Mouse (Mus musculus): ENCODE data around the gene Macrod2.

The Macrod2 gene

DNA sequence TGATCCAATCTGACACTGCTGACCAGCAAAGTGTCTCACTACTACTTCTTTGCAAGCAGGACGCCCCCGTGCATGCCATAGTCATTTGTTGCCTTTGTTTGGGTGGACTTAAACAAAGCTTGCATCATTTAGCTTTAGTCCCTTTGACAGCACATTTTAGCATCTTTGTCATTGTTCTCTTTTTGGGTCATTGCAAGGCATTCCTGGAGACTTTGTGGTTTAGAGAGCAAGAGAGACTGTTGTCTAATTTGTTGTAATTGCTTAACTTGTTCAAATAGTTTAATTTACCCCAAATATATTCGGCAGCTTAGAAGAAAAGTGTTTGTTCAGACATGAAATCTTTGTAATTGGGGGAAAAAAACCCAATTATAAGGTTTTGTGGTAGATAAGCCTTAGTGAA, 511.0 kb downstream of the Macrod2 start:
- no peak for DNase-seq (ENCODE audit: low read depth, low spot score)

DNA sequence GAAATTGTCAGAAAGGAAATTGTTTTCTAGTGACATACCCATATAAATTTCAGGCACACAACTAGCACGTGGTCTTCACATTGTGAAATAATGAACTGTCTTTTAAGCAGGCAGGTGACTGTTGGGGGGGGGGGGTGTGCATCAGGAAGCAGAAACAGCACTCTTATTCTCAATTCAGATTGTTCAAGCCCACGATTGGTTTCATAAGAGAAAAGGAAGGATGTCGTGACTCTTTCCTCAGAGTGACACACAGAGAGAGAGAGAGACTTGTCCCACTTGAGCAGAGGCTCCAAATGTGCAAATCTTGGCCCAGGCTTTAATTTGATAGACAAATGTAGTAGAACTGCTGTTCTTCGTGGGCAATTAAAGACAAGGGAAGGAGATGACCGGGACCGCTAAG, 516.4 kb downstream of the Macrod2 start:
- DNase-seq (ENCODE audit: low read depth, low spot score): no peak

DNA sequence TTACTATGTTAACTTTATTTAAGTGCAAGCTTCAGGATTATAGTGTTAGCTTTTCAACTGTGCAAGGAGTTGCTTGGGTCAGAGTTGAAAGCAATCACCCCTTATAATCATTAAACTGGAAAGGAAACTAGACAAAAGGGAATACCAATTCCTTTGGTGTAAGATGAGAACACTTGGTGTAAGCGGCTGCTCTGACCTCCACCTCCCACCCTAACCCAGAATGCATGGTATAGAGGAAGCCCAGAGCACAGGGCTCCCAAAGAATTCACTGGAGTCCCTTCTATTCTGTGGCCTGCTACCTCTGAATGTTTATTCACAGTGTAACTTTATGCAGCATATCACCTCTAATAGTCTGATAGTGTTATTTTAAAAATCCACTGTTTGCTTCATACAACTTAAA, 517.1 kb downstream of the Macrod2 start:
- DNase-seq (ENCODE audit: low read depth, low spot score): no peak

DNA sequence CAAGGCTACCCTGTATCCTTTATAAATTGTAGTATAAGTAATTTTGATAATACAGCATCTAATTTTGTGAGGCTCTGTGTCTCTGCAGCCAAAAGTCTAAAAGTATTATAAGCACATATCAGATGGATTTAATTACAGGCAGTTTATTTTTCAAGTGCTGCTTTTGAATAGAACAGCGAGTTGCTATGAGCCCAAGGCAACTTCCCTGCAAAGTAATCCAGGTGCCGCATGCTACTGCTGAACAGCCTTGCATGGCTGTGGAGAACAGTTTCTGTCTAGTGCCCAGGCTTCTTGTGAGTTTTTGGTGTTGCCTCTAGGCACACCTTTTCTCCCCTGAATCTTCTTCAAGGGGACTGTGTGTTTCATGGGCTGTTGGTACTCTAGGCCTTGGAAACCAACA, 517.8 kb downstream of the Macrod2 start:
- no peak for DNase-seq (ENCODE audit: low read depth, low spot score)

DNA sequence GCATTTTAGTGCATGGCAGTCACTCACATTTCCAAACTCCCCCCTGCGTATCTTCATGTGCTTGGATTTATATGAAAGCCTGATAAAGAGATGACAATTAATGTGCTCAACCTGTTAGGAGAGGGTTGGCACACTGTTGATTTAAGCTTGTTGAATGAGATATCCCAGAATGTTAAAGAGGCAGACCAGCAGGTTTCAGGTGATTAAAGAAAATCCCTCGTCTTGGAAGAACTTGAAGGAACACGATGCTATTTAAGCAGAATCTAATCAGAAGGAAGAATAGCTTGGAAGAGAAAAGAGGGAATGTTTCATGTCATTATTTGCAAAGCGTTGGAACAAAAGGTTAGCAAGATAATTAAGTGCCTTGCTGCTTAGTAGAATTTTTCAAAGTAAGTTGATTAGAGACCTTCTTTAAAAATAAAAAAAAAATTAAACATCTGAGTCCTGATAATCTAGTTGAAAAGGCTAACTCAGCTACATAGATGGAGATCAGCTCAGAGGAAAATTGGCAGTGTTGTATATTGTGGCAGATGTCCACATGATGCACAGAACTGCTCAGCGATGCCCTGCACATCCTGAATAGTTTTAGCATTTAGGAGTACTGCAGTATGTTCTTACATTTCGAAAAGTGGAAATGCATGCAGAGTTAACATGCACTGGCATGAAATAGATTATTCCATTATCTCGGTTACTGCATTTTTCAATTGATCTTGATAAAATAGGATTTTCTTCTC, 518.7 kb downstream of the Macrod2 start:
- no peak for DNase-seq (ENCODE audit: low read depth, low spot score)

DNA sequence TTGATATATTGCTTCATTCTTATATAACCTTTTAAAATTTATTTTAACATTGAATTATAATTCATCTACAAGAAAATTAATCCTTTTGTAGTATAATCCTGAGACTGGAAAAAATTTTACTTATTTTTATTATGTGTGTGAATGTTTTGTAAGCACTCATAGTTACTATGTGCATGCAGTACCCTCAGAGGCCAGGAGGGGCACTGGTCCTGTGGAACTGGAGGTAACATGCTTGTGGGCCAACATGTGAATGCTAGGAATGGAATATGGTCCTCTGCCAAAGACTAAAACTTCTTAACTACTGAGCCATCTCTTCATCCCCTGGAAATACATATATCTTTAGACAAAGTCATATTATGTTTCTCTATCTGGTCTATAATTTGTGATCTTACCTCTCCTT, 531.8 kb downstream of the Macrod2 start:
- DNase-seq (ENCODE audit: low read depth, low spot score): no peak

DNA sequence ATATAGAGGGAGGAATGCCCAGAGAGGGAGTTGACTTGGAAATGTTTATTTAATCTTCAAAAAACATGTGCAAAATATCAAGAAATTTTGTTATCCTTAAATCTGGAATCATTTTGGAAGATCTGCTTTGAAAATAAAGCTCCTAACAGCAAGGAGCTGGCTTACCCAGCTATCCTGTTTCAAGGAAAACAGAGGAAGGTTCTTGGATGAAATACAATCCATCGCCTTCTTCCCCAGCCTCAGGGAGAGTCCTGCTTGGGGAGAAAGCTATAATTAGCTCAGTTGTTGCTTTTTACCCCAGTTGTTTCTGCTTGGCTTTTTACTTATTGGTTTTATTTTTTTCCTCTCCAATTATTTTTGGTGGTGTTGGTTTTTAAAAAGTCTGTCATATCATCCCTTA, 539.4 kb downstream of the Macrod2 start:
- no peak for DNase-seq (ENCODE audit: low read depth, low spot score)

DNA sequence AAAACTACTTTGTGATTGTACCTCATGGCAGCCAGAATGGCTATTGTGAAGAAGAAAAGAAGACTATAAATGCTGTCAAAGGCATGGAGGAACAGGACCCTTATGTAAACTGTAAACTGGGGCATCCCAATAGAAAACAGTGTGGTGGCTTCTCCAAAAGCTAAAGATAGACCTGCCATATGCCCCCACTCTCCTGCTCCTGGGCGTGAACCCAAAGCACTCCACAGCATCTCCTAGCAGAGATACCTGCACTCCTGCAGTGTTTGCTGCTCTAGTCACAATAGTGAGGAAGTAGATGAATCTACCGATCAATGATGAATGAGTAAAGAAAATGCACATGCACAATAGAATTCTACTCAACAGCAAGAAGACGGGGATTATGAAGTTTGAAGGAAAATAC, 554.4 kb downstream of the Macrod2 start:
- DNase-seq (ENCODE audit: low read depth, low spot score): no peak

DNA sequence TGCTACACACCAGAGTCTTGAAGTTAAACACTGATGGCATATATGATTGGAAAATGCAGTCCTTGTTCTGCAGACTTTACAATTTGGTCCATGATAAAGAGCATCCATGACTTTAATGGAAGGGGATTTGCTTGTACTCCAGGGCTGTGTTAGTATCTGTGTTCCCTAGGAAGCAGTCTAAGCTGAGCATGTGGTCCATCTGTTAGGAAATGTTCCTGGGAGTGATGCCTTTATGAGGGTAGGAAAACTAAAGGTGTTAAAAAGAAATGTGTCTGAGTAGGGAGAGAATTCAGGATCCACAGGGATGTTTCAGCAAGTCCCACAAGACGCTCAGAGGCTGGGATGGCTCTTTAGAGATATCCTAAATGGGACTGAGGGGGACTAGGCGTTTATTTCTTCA, 564.1 kb downstream of the Macrod2 start:
- DNase-seq (ENCODE audit: low read depth, low spot score): no peak

DNA sequence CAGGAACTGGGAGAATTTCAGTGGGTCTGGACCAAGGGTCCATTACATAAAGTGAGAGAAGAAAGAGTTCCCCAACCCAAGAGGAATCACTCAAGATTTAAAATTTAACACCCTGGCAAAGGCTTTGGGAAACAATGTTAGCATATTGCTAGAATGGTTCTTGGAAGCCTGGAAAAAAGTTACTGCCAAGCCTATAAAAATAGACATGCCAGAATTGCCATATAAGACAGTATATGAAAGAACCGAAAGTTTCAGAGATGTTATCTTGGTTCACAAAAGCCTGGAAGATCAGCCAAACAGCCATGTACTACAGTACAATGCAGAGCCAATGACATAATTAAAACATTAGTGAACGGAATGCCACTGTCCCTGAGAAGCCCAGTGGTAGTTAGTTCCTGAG, 575.1 kb downstream of the Macrod2 start:
- DNase-seq (ENCODE audit: low read depth, low spot score): no peak

DNA sequence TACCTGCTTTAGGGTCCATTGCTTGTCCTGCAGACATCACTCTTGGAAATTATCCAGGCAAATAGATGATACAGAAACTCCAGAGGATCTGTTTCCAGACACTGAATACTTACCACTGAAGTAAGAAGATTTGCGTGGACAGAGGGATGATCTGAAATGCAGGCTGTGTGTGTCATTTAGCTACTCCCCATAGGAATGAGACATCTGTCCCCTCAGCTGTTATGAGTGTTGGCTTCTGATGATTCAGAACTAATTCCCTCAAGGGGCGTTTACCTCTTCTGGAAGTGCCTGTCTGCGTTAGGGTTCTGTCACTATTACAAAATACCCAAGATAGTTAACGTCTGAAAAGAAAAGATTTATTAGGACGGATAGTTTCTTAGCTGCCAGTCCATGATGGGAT, 576.7 kb downstream of the Macrod2 start:
- DNase-seq (ENCODE audit: low read depth, low spot score): no peak

DNA sequence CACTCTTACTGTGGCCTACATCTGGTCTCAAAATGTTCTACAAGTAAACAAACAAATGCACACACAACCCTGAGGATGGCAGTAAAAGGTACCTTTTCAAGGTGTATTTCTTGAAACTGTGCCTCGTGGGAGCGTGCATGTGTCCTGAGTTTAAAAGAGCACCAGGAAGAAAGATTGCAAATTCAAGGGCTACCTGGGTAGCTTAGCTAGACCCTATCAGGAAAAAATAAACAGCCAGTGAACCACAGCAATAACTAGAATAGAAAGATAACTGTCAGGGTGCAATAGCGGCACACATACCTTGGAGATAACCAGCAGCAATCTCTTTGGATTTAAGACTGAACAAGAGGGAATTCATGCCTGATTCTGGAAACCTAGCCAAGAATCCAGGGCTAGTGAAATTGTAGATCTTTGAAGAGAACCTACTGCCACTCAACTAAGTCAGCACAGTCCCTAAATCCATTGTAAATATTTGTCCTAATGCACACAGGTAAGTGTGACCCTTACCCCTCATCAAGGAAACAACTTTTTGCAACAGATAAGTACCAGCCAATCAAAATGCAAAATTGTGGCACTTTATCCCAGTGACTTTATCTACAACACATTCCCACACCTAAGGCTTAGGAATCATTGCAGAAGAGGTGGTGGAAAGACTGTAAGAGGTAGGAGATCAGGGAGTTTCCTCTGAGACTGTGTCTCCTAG, 590.7 kb downstream of the Macrod2 start:
- no peak for DNase-seq (ENCODE audit: low read depth, low spot score)

DNA sequence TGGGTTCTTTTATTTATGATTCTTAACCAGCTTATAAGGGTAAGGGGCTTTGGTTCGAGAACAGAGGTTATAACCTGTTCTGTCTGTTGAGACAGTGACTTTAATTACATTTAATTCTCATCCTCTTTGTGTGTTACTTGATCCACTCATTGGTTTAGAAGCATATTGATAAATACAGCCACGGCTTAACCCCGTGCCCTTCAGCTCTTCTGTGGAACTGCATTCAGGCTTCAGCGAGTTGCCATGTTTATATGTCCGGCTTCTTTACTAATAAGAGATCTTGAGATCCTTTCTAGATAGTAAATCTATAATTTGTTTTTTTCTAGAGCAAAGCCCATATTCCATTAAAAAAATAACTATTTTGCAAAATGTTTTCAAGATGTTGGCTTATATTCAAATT, 608.7 kb downstream of the Macrod2 start:
- DNase-seq (ENCODE audit: low read depth, low spot score): no peak

DNA sequence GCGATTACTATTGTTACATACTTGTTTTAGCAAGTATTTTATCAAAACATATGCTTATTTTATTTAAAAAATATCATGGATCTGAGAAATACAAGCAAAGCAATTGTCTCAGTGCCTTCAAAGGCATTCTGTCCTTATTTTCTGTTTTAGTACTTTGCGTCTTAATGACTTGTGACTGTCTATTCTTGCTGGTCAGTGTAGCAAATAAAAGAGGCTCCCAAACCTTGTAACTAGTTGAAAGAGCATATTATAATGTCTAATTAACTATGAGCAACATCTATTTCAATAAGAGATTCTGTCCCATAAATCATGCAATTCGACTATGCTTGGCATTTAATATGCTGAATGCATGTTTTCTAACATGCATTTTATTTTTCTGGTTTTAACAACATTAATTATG, 609.2 kb downstream of the Macrod2 start:
- DNase-seq (ENCODE audit: low read depth, low spot score): no peak

DNA sequence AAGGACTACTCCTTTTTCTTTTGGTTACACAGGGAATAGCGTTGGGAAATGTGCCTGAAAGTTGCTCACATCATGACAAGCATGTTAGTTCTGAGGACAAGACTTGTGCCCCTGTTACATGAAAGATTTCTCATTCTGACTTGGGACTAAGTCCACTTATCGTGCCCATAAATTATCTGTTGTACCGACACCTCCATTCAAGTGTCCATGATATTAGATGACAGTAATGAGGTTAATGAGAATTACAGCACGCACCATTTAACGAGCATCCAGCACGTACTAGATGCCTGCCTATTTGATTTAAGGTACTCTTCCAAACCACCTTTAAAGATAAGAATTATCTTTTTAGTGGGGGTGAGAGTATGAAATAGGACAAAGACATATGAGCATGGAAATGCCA, 610.5 kb downstream of the Macrod2 start:
- DNase-seq (ENCODE audit: low read depth, low spot score): no peak

DNA sequence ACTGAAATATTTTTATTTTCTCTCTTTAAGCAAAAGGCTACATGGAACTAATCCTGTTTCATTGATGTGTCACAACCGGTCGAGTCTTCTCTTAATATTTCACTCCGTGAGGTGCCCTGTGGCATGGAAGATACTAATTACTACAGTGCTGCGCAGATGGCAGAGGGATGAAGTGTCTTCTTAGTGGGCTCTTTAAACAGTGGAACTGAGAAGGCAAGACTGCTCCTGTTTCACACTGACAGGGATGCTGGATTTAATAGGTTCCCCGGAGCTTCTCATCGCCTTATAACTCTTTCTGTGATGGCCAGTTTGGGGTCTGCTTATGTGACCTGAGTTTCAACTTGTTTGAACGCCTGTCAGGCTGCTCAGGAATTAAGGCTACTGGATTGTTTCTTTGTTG, 612.6 kb downstream of the Macrod2 start:
- no peak for DNase-seq (ENCODE audit: low read depth, low spot score)

DNA sequence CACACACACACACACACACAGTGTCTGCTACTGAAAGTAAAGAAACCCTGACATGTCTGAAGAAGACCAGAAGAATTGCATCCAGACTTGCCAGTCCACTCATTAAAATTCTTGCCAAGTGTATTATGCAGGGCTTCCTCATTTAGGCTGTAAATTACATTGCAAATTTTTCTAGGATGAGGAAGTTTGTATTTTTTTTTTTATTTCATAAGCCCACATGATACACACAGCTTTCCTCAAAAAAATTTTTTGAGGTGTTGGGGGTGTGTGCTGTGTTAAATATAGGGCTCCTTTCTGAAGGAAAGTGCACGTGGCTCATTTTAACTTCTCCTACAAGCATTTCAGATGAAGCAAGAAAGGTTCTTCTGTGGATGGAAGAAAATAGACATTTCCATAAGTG, 613.3 kb downstream of the Macrod2 start:
- no peak for DNase-seq (ENCODE audit: low read depth, low spot score)

DNA sequence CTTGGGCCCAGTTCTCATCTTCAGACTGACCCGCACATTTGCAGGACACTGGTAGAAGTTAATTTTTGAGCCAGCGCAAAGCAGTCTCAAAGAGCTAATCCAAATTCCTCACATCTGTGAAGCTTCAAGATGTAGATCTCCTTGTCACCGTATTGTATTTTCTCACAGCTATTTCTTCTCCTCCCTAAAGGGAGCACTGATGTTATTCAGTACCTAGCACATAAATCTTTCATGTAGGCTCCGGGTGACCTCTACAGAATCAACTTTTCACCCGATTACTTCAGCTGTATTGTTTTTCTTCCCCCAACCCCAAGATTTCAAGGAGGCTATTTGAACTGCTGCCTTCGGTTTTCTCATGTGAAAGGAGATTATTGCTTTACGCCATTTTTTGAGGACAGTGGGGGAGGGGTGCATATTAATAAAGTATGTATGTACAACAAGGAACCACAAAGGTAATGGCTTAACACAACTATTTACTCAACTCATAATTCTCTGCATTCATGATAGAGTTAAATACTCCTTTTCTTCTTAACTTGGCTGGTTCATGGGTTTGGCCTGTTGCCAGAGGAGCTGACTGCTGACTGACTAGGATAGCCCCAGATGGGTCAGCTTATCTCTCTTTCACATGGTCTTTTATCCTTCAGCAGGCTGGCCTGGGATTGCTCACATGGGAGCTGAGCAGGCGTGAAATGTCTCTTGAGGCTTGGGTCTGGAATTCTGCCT, 618.5 kb downstream of the Macrod2 start:
- DNase-seq (ENCODE audit: low read depth, low spot score): peak; percentile 23

DNA sequence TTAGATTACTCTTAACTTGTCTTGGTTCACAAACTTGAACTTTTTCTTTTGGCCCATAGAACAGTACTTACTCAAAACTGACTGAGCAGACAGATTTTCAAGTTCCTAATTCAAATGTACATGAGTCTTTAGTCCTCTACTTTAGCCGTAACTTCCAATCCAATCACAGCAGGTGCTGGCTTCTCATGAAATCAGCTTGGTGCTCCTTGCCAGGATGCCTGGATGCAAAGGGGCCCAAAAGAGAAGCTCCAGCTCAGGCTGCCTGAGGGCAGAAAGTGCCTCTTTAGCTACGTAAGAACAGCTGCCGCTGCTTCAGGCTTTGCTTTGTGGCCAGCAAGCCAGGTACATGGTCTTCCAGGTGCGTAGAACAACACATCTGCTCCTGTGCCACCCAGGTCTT, 627.9 kb downstream of the Macrod2 start:
- DNase-seq (ENCODE audit: low read depth, low spot score): no peak

DNA sequence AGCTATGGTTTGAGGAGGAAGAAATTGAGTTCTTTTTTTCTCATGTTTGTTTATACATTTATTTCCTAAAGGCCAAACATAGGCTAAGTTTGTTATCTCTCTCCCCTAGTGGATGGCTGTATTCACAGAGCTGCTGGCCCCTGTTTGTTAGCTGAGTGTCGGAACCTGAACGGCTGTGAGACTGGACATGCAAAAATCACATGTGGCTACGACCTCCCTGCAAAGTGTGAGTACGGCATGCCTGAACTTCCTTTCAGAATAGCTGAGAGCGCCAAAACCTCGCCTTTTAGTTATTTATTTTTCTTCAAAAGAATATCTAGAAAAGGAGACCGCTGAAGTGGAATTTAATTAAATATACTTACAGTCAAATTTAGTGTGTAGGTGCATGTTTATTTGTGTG, 628.8 kb downstream of the Macrod2 start:
- no peak for DNase-seq (ENCODE audit: low read depth, low spot score)

DNA sequence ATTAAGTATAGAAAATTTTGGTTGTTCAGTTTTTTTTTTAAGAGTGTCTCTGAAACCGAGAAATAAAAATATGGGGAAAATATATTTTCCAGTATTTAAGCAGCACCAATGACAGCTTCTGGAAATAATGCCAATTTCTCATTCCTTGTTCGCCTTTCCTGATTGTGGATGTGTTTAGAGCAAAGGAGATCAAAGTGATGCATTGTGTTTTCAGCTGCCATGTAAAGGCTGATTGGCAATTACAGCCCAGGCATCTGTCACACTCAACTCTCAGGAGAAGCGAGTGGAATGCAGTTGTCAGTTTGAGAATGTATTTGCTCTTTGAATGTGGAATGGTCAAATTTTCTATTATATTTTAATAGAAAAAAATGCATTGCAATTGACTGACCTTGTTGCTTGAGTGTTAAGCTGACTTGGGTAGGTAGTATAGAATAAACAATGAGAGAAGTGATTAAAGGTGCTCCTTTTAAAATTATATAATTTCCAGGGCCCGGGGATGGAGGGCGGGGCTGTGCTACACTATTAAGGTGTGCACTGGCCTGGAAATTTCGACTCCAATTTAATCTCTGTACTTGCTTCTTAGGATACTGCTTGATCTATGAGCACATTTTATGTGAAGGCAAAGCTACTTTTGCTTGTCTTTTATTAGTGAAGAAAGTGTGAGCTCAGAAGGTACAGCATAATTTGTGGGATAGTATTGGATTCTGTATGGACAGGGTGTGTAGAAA, 629.4 kb downstream of the Macrod2 start:
- DNase-seq (ENCODE audit: low read depth, low spot score): no peak

Measured in retina, postnatal 7 days (tissue).